Mouse (Mus musculus): Measurements from ENCODE around the gene Aldoc.

- TF ChIP-seq POLR2A (IDR thresholded peaks at IDR 0.05; ENCODE audit: insufficient read length, low read depth) (no peak), USF1 (IDR thresholded peaks at IDR 0.05; ENCODE audit: low read depth) (no peak), POLR2AphosphoS2 (IDR thresholded peaks at IDR 0.05; ENCODE audit: insufficient read length, low read depth) (no peak), CEBPB (IDR thresholded peaks at IDR 0.05; ENCODE audit: insufficient read depth, poor library complexity, severe bottlenecking) (no peak), E2F4 (IDR thresholded peaks at IDR 0.05; ENCODE audit: insufficient read depth) (no peak), REST (IDR thresholded peaks at IDR 0.05; ENCODE audit: insufficient read depth, insufficient read length) (no peak), TCF12 (IDR thresholded peaks at IDR 0.05; ENCODE audit: insufficient read depth, poor library complexity, severe bottlenecking) (no peak), MYOD1 (IDR thresholded peaks at IDR 0.05; ENCODE audit: control insufficient read depth in 1 of 3, insufficient read length in 2 of 3, low read depth in 2 of 3) (no peak), MAX (IDR thresholded peaks at IDR 0.05; ENCODE audit: low read depth) (no peak)
Measured at GRCm38 (mm10) chr11:78354905-78355304, 32.1 kb downstream of the Aldoc start.

All from myocyte (in vitro differentiated cells).